Mouse (Mus musculus) midbrain, embryonic 14.5 days (tissue): ENCODE data around the gene Git1. TPM values are rescaled to one million over a fixed set of nuclear protein-coding genes. Genes with fewer than 3 reads are reported as not detected.

Experiments used
- ATAC-seq: fragments of 200-750 bp; cut with Nextera tagmentation; 2 replicates; pipeline ENCODE4 v1.8.0; 2017; ENCODE audit warnings: moderate number of reproducible peaks, moderate library complexity; ENCODE audit not compliant: low FRiP score, low TSS enrichment
- DNase-seq: peaks from one replicate; pipeline ENCODE4 v3.0.0-alpha.2; 2015
- H3K27ac ChIP-seq: fragments of 300-500 bp; sonication (generic); replicated peaks from 2 replicates; pipeline ENCODE4 v1.5.1; 2014; ENCODE audit warnings: mild to moderate bottlenecking, low read depth, low read length, moderate library complexity
- H3K27me3 ChIP-seq: fragments of 300-500 bp; sonication (generic); 2 replicates; pipeline ENCODE4 v1.6.1; 2014; ENCODE audit warnings: low read length, control low read depth, mixed read lengths; ENCODE audit not compliant: control insufficient read depth, insufficient read depth
- H3K36me3 ChIP-seq: fragments of 300-500 bp; sonication (generic); 2 replicates; pipeline ENCODE4 v1.6.1; 2014; ENCODE audit warnings: low read length, control low read depth; ENCODE audit not compliant: control insufficient read depth, insufficient read depth
- H3K4me1 ChIP-seq: fragments of 300-500 bp; sonication (generic); 2 replicates; pipeline ENCODE4 v1.6.1; 2014; ENCODE audit warnings: mild to moderate bottlenecking, antibody characterized with exemption, low read length, control low read depth; ENCODE audit not compliant: control insufficient read depth, insufficient read depth
- H3K4me2 ChIP-seq: fragments of 300-500 bp; sonication (generic); 2 replicates; pipeline ENCODE4 v1.6.1; 2014; ENCODE audit warnings: mild to moderate bottlenecking, low read length, moderate library complexity
- H3K4me3 ChIP-seq: fragments of 300-500 bp; sonication (generic); replicated peaks from 2 replicates; pipeline ENCODE4 v1.5.1; 2014; ENCODE audit warnings: low read depth, low read length
- H3K9ac ChIP-seq: fragments of 300-500 bp; sonication (generic); replicated peaks from 2 replicates; pipeline ENCODE4 v1.6.1; 2014; ENCODE audit warnings: mild to moderate bottlenecking, low read length, moderate library complexity
- H3K9me3 ChIP-seq: fragments of 300-500 bp; sonication (generic); 2 replicates; pipeline ENCODE4 v1.6.1; 2016; ENCODE audit warnings: low read length, control low read depth, mixed read lengths; ENCODE audit not compliant: control insufficient read depth
- WGBS: fragments of 180-500 bp; shearing (Covaris S2); extraction: QIAGEN DNeasy Blood & Tissue Kit; methylation state at CpG from one replicate; pipeline ENCODE4 v1.1.7; 2014; 5-methylcytosine and 5-hydroxymethylcytosine counted together
- polyA plus RNA-seq: library from polyadenylated mRNA; unstranded; fragments of >200 nt; fragmentation: Nextera tagmentation; extraction: Ambion mirVana; gene quantifications from 2 replicates; pipeline ENCODE4 v1.2.1, GENCODE M21; 2014

Gene Git1
- polyA plus RNA-seq, 1 experiment from 2014 or later = 25.1 TPM

- H3K36me3 ChIP-seq = peaks cover 31% of the 10 kb centered on the region
- DNase-seq (no peak), ATAC-seq (no peak)
- H3K4me2 ChIP-seq = no peak overlapping the region
- 85% methylated on average over 9 of the region's 9 CpGs for WGBS
- H3K27me3 ChIP-seq = peaks cover 31% of the 10 kb centered on the region; the same call in 1 of the 2 replicates
- no peaks in the 10 kb centered on the region for H3K4me1 ChIP-seq
- no peak overlapping the region for H3K4me3 ChIP-seq
- H3K9me3 ChIP-seq = no peaks in the 10 kb centered on the region
- H3K9ac ChIP-seq = no peak overlapping the region
- H3K27ac ChIP-seq = no peak overlapping the region
Measured at GRCm38 (mm10) chr11:77468397-77468796, 25.0 kb upstream of the Git1 start.

- ATAC-seq = no peak
- Histone ChIP-seq H3K4me1 (no peaks in the 10 kb centered on the region), H3K27me3 (peaks cover 21% of the 10 kb centered on the region; the same call in 1 of the 2 replicates), H3K4me2 (no peak overlapping the region), H3K36me3 (peaks cover 56% of the 10 kb centered on the region), H3K27ac (no peak overlapping the region), H3K9me3 (no peaks in the 10 kb centered on the region), H3K9ac (no peak overlapping the region), H3K4me3 (no peak overlapping the region)
- DNase-seq = no peak
- WGBS = 75% methylated on average over 29 of the region's 29 CpGs
Measured at GRCm38 (mm10) chr11:77471407-77471806, 22.0 kb upstream of the Git1 start.

GRCm38 (mm10) chr11:77472775-77473174, 20.6 kb upstream of the Git1 start:
- peaks cover 7% of the 10 kb centered on the region; the same call in 1 of the 2 replicates for H3K27me3 ChIP-seq
- DNase-seq = no peak
- no peak for ATAC-seq
- H3K4me2 ChIP-seq = no peak overlapping the region
- H3K9me3 ChIP-seq = no peaks in the 10 kb centered on the region
- no peak overlapping the region for H3K9ac ChIP-seq
- no peaks in the 10 kb centered on the region for H3K4me1 ChIP-seq
- no peak overlapping the region for H3K4me3 ChIP-seq
- H3K27ac ChIP-seq = no peak overlapping the region
- H3K36me3 ChIP-seq = peaks cover 61% of the 10 kb centered on the region
- WGBS = 97% methylated on average over 16 of the region's 16 CpGs

GRCm38 (mm10) chr11:77476216-77476615, 17.1 kb upstream of the Git1 start:
- Histone ChIP-seq H3K4me1 (no peaks in the 10 kb centered on the region), H3K27ac (no peak overlapping the region), H3K27me3 (no peaks in the 10 kb centered on the region), H3K36me3 (peaks cover 52% of the 10 kb centered on the region), H3K9ac (no peak overlapping the region), H3K4me2 (no peak overlapping the region), H3K9me3 (no peaks in the 10 kb centered on the region), H3K4me3 (no peak overlapping the region)
- WGBS = 96% methylated on average over 14 of the region's 14 CpGs
- ATAC-seq = no peak
- DNase-seq = no peak

GRCm38 (mm10) chr11:77476895-77477294, 16.5 kb upstream of the Git1 start:
- no peaks in the 10 kb centered on the region for H3K9me3 ChIP-seq
- ATAC-seq (no peak), DNase-seq (no peak)
- H3K27me3 ChIP-seq = no peaks in the 10 kb centered on the region
- no peak overlapping the region for H3K4me2 ChIP-seq
- no peak overlapping the region for H3K9ac ChIP-seq
- 0 out of 2 replicates have a peak, but pooled peaks cover 3% of the 10 kb centered on the region for H3K4me1 ChIP-seq
- no peak overlapping the region for H3K27ac ChIP-seq
- H3K4me3 ChIP-seq = no peak overlapping the region
- peaks cover 46% of the 10 kb centered on the region for H3K36me3 ChIP-seq
- 92% methylated on average over 6 of the region's 6 CpGs for WGBS

- H3K36me3 ChIP-seq = no peaks in the 10 kb centered on the region
- no peaks in the 10 kb centered on the region for H3K27me3 ChIP-seq
- H3K27ac ChIP-seq = no peak overlapping the region
- peaks cover 50% of the 10 kb centered on the region for H3K4me1 ChIP-seq
- DNase-seq (no peak), ATAC-seq (no peak)
- no peak overlapping the region for H3K4me2 ChIP-seq
- 80% methylated on average over 3 of the region's 3 CpGs for WGBS
- H3K4me3 ChIP-seq = no peak overlapping the region
- no peak overlapping the region for H3K9ac ChIP-seq
- no peaks in the 10 kb centered on the region for H3K9me3 ChIP-seq
Measured at GRCm38 (mm10) chr11:77483043-77483442, 10.3 kb upstream of the Git1 start.

- H3K9me3 ChIP-seq = no peaks in the 10 kb centered on the region
- H3K4me1 ChIP-seq = peaks cover 55% of the 10 kb centered on the region
- H3K4me2 ChIP-seq = no peak overlapping the region
- no peak overlapping the region for H3K9ac ChIP-seq
- no peak overlapping the region for H3K4me3 ChIP-seq
- H3K27me3 ChIP-seq = no peaks in the 10 kb centered on the region
- no peak overlapping the region for H3K27ac ChIP-seq
- WGBS = 78% methylated on average over 11 of the region's 11 CpGs
- no peaks in the 10 kb centered on the region for H3K36me3 ChIP-seq
- no peak for ATAC-seq
- DNase-seq = no peak
Measured at GRCm38 (mm10) chr11:77483510-77484255, 9.7 kb upstream of the Git1 start.

- Histone ChIP-seq H3K9ac (peak overlapping the region; percentile 4), H3K9me3 (no peaks in the 10 kb centered on the region), H3K27me3 (no peaks in the 10 kb centered on the region), H3K4me1 (peaks cover 57% of the 10 kb centered on the region), H3K4me3 (no peak overlapping the region), H3K27ac (0 out of 2 replicates have a peak overlapping the region, but pooled peaks have one; percentile 3), H3K36me3 (no peaks in the 10 kb centered on the region), H3K4me2 (peak overlapping the region; percentile 81; the same call in 1 of the 2 replicates)
- DNase-seq (peak; percentile 44), ATAC-seq (no peak)
- WGBS = 56% methylated on average over 6 of the region's 6 CpGs
Measured at GRCm38 (mm10) chr11:77485229-77485628, 8.1 kb upstream of the Git1 start.

GRCm38 (mm10) chr11:77486798-77487197, 6.6 kb upstream of the Git1 start:
- no peak overlapping the region for H3K4me3 ChIP-seq
- H3K9me3 ChIP-seq = no peaks in the 10 kb centered on the region
- 52% methylated on average over 5 of the region's 5 CpGs for WGBS
- peak overlapping the region; percentile 81 for H3K4me2 ChIP-seq
- ATAC-seq = no peak
- H3K4me1 ChIP-seq = peaks cover 68% of the 10 kb centered on the region
- peak overlapping the region; percentile 37 for H3K27ac ChIP-seq
- H3K27me3 ChIP-seq = no peaks in the 10 kb centered on the region
- H3K36me3 ChIP-seq = no peaks in the 10 kb centered on the region
- peak; percentile 66 for DNase-seq
- H3K9ac ChIP-seq = no peak overlapping the region; the same call in 1 of the 2 replicates
